Mouse (Mus musculus): Measurements from ENCODE around the gene Fam19a4. TPM values are rescaled to one million over a fixed set of nuclear protein-coding genes. Genes with fewer than 3 reads are reported as not detected.

The Fam19a4 gene
- total and polyA plus RNA-seq, 2 experiments = not detected

DNA sequence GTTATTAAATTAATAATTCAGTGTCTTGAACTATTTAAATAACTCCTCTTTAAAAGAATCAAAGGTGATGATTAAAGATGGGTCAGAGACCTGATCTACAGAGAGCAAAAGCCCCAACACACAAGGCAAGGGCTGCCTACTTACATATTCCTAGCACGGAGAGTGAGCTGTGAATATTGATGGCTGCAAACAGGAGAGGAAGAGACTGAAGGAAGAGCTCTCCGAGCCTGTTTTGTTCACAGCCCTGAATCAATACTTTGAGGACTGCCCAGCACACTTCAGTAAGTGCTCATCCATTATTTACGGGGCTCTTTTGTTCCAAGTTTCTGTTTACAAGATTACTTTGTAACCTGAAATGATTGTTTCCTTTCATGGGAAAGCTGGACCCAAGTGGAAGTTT lies 233.6 kb downstream of the Fam19a4 start:
- Histone ChIP-seq H3K27me3 (ENCODE audit: control insufficient read depth, insufficient read depth, low read length) (no peaks in the 10 kb centered on the region), H3K79me2 (ENCODE audit: control insufficient read depth, insufficient read depth, low read length) (no peaks in the 10 kb centered on the region), H3K27ac (replicated peaks; ENCODE audit: insufficient read depth, low read depth, low read length) (no peak overlapping the region), H3K36me3 (ENCODE audit: control insufficient read depth, insufficient read depth, low read length) (no peaks in the 10 kb centered on the region), H3K4me3 (ENCODE audit: insufficient read depth, low read depth, low read length) (no peak overlapping the region), H3K9ac (ENCODE audit: low read depth, low read length) (no peak overlapping the region), H3K4me1 (ENCODE audit: control insufficient read depth, insufficient read depth, low read length) (no peaks in the 10 kb centered on the region)
- no peak for TF ChIP-seq POLR2A (IDR thresholded peaks at IDR 0.05; ENCODE audit: extremely low read depth, insufficient read depth, low read length)
- 51% methylated on average over 3 of the region's 3 CpGs for WGBS
- DNase-seq (ENCODE audit: extremely low read depth, low read depth, low spot score) = no peak

DNA sequence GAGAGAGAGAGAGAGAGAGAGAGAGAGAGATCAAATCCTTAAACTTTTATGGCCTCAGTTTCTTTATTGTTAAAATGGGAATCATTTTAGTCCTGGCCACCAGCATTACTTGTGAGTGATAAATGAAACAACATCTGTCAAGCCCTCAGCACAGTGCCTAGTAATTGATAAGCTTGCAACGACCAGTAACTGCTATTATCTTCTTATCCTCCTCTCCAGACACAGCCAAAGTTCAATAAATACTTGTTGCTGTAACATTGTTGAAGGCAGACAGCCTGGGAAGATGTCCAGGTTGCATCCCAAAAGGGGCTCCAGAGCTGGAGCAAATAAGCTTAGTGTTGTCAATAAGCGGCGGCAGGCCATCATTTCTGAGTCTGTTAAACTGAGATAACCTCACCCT lies 257.2 kb downstream of the Fam19a4 start:
- TF ChIP-seq POLR2A (IDR thresholded peaks at IDR 0.05; ENCODE audit: extremely low read depth, insufficient read depth, low read length) (no peak), CTCF (IDR thresholded peaks at IDR 0.05; ENCODE audit: low read depth, low read length) (no peak)
- H3K27ac ChIP-seq (replicated peaks; ENCODE audit: insufficient read depth, low read depth, low read length) = no peak overlapping the region
- H3K79me2 ChIP-seq (ENCODE audit: control insufficient read depth, insufficient read depth, low read length) = no peaks in the 10 kb centered on the region
- WGBS = 55% methylated on average over 3 of the region's 3 CpGs
- no peak overlapping the region for H3K9ac ChIP-seq (ENCODE audit: low read depth, low read length)
- H3K36me3 ChIP-seq (ENCODE audit: control insufficient read depth, insufficient read depth, low read length) = no peaks in the 10 kb centered on the region
- H3K27me3 ChIP-seq (ENCODE audit: control insufficient read depth, insufficient read depth, low read length) = no peaks in the 10 kb centered on the region
- H3K4me1 ChIP-seq (ENCODE audit: control insufficient read depth, insufficient read depth, low read length) = no peaks in the 10 kb centered on the region
- no peak overlapping the region for H3K4me3 ChIP-seq (ENCODE audit: insufficient read depth, low read depth, low read length)
- DNase-seq (ENCODE audit: extremely low read depth, low read depth, low spot score) = no peak

DNA sequence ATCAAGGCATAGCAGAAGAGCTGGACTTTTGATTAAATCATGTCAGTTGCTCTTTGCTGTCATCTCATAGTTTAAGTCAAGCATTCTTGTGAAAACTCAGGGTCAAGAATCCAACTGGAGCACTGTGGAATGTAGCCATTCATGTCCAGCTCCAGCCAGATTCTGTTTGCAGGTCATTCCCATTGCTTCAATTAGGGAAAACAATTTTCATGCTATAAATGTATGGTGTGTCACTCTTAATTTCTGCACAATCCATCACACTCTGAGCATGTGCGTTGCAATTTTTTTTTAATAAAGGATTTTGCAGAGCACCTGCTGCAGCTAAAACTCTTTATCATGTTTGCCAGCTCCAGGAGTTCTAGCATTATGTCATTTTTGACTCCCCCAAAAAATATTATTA lies 261.5 kb downstream of the Fam19a4 start:
- Histone ChIP-seq H3K27me3 (ENCODE audit: control insufficient read depth, insufficient read depth, low read length) (no peaks in the 10 kb centered on the region), H3K79me2 (ENCODE audit: control insufficient read depth, insufficient read depth, low read length) (no peaks in the 10 kb centered on the region), H3K9ac (ENCODE audit: low read depth, low read length) (no peak overlapping the region), H3K4me1 (ENCODE audit: control insufficient read depth, insufficient read depth, low read length) (no peaks in the 10 kb centered on the region), H3K27ac (replicated peaks; ENCODE audit: insufficient read depth, low read depth, low read length) (no peak overlapping the region), H3K4me3 (ENCODE audit: insufficient read depth, low read depth, low read length) (no peak overlapping the region), H3K36me3 (ENCODE audit: control insufficient read depth, insufficient read depth, low read length) (no peaks in the 10 kb centered on the region)
- no peak for TF ChIP-seq CTCF (IDR thresholded peaks at IDR 0.05; ENCODE audit: low read depth, low read length)
- no peak for TF ChIP-seq POLR2A (IDR thresholded peaks at IDR 0.05; ENCODE audit: extremely low read depth, insufficient read depth, low read length)
- no peak for DNase-seq (ENCODE audit: extremely low read depth, low read depth, low spot score)
- 74% methylated on average over 1 of the region's 1 CpGs for WGBS

DNA sequence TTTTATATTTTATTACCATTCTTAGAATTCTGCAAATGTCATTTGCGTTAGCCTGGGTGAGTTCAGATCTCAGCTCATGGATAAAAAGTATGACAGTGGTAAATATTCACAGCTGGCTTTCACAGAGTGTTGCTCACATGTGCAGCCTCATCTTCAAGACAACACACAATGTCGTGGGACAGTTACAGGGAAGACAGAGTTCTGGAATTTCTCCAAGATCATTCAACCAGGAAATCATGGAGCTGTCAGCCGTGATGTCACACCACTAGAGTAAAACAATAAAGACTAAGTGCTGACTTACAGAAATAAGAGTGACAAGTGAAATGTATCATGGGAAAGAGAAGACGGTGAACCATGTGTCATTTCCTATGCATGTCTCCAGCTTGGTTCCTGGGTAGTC lies 262.8 kb downstream of the Fam19a4 start:
- Histone ChIP-seq H3K36me3 (ENCODE audit: control insufficient read depth, insufficient read depth, low read length) (no peaks in the 10 kb centered on the region), H3K4me3 (ENCODE audit: insufficient read depth, low read depth, low read length) (no peak overlapping the region), H3K4me1 (ENCODE audit: control insufficient read depth, insufficient read depth, low read length) (no peaks in the 10 kb centered on the region), H3K27ac (replicated peaks; ENCODE audit: insufficient read depth, low read depth, low read length) (no peak overlapping the region), H3K9ac (ENCODE audit: low read depth, low read length) (no peak overlapping the region), H3K27me3 (ENCODE audit: control insufficient read depth, insufficient read depth, low read length) (no peaks in the 10 kb centered on the region), H3K79me2 (ENCODE audit: control insufficient read depth, insufficient read depth, low read length) (no peaks in the 10 kb centered on the region)
- WGBS = 71% methylated on average over 4 of the region's 4 CpGs
- no peak for DNase-seq (ENCODE audit: extremely low read depth, low read depth, low spot score)
- TF ChIP-seq CTCF (IDR thresholded peaks at IDR 0.05; ENCODE audit: low read depth, low read length) (no peak), POLR2A (IDR thresholded peaks at IDR 0.05; ENCODE audit: extremely low read depth, insufficient read depth, low read length) (no peak)

Other genes with a start within 250 kb of the Fam19a4 start
- 3.3 and 3.9 TPM in 2 replicates for gene Eogt, start 88.8 kb upstream of the Fam19a4 start, total RNA-seq (2014; rRNA removed)
- gene Eogt, start 88.8 kb upstream of the Fam19a4 start, polyA plus RNA-seq (2012; rRNA removed) = 1.1 and 2.0 TPM in 2 replicates
- 17.6 and 18.0 TPM in 2 replicates for gene Tmf1, start 118.7 kb upstream of the Fam19a4 start, total RNA-seq (2014; rRNA removed)
- 1.6 and 1.8 TPM in 2 replicates for gene Tmf1, start 118.7 kb upstream of the Fam19a4 start, polyA plus RNA-seq (2012; rRNA removed)
- gene Uba3, start 145.2 kb upstream of the Fam19a4 start, total RNA-seq (2014; rRNA removed) = 33.6 and 38.0 TPM in 2 replicates
- gene Uba3, start 145.2 kb upstream of the Fam19a4 start, polyA plus RNA-seq (2012; rRNA removed) = 6.6 and 7.3 TPM in 2 replicates
- 27.8 and 28.7 TPM in 2 replicates for gene Arl6ip5, start 150.3 kb upstream of the Fam19a4 start, total RNA-seq (2014; rRNA removed)
- gene Arl6ip5, start 150.3 kb upstream of the Fam19a4 start, polyA plus RNA-seq (2012; rRNA removed) = 25.3 and 28.6 TPM in 2 replicates
- gene Lmod3, start 192.3 kb upstream of the Fam19a4 start, total RNA-seq (2014; rRNA removed) = 0.27 and 0.28 TPM in 2 replicates
- 0.04 and 0.07 TPM in 2 replicates for gene Lmod3, start 192.3 kb upstream of the Fam19a4 start, polyA plus RNA-seq (2012; rRNA removed)

Data from liver, adult 2 months (tissue).